Mouse (Mus musculus): ENCODE results near the gene Irak4. TPM values are rescaled to one million over a fixed set of nuclear protein-coding genes. Genes with fewer than 3 reads are reported as not detected.

Gene Irak4
- total RNA-seq, 2 experiments from 2014 or later: 4.1 to 5.7 TPM

- no peak for DNase-seq
Observed at GRCm38 (mm10) chr15:94558895-94559656, 15.6 kb downstream of the Irak4 start.

GRCm38 (mm10) chr15:94564909-94565308 is 21.5 kb downstream of the Irak4 start:
- no peak for DNase-seq

- DNase-seq: no peak
Observed at GRCm38 (mm10) chr15:94565854-94566253, 22.4 kb downstream of the Irak4 start.

GRCm38 (mm10) chr15:94568496-94569182 is 25.2 kb downstream of the Irak4 start:
- DNase-seq: no peak

- no peak for DNase-seq
Observed at GRCm38 (mm10) chr15:94571501-94571900, 28.1 kb downstream of the Irak4 start.

- DNase-seq: no peak
Observed at GRCm38 (mm10) chr15:94572746-94573145, 29.3 kb downstream of the Irak4 start.

- DNase-seq: no peak
Observed at GRCm38 (mm10) chr15:94574566-94575268, 31.3 kb downstream of the Irak4 start.

- DNase-seq: no peak
Observed at GRCm38 (mm10) chr15:94582000-94582593, 38.7 kb downstream of the Irak4 start.

GRCm38 (mm10) chr15:94583153-94583552 is 39.7 kb downstream of the Irak4 start:
- DNase-seq: no peak

GRCm38 (mm10) chr15:94584738-94585137 is 41.3 kb downstream of the Irak4 start:
- no peak for DNase-seq

GRCm38 (mm10) chr15:94587826-94588715 is 44.6 kb downstream of the Irak4 start:
- no peak for DNase-seq

GRCm38 (mm10) chr15:94589219-94590075 is 46.0 kb downstream of the Irak4 start, which contains the start of gene Twf1:
Gene Twf1 (minus strand): TSS chr15:94589889.
- DNase-seq: peak; percentile 98

GRCm38 (mm10) chr15:94590083-94590482 is 46.6 kb downstream of the Irak4 start:
- no peak for DNase-seq

GRCm38 (mm10) chr15:94591356-94591755 is 47.9 kb downstream of the Irak4 start:
- DNase-seq: peak in 1 of 2 experiments; percentile 22

- no peak for DNase-seq
Observed at GRCm38 (mm10) chr15:94593586-94593985, 50.1 kb downstream of the Irak4 start.

- no peak for DNase-seq
Observed at GRCm38 (mm10) chr15:94600145-94600707, 56.8 kb downstream of the Irak4 start.

- peak; percentile 55 to 71 for DNase-seq
Observed at GRCm38 (mm10) chr15:94601339-94601738, 57.9 kb downstream of the Irak4 start.

GRCm38 (mm10) chr15:94602441-94602840 is 59.0 kb downstream of the Irak4 start:
- DNase-seq: no peak

- DNase-seq: no peak
Observed at GRCm38 (mm10) chr15:94607768-94608167, 64.3 kb downstream of the Irak4 start.

GRCm38 (mm10) chr15:94616036-94616435 is 72.6 kb downstream of the Irak4 start:
- no peak for DNase-seq
